Mouse (Mus musculus) bone marrow, adult 2 months (tissue): ENCODE measurements around the gene Nr2c1. TPM values are rescaled to one million over a fixed set of nuclear protein-coding genes. Genes with fewer than 3 reads are reported as not detected.

Source experiments
- H3K27ac ChIP-seq: fragments of 200-500 bp; 2 replicates; pipeline ENCODE4 v1.5.1; 2012; ENCODE audit warnings: low read depth, mild to moderate bottlenecking, control low read depth, inconsistent platforms, low read length; ENCODE audit not compliant: control insufficient read depth, poor library complexity, insufficient read depth
- H3K4me1 ChIP-seq: fragments of 200-500 bp; 2 replicates; pipeline ENCODE4 v1.6.1; 2011; ENCODE audit warnings: low read length; ENCODE audit not compliant: control insufficient read depth, insufficient read depth
- H3K4me3 ChIP-seq: fragments of 200-500 bp; replicated peaks from 2 replicates; pipeline ENCODE3; 2011; ENCODE audit warnings: mild to moderate bottlenecking, low read depth, low read length, control low read depth; ENCODE audit not compliant: control insufficient read depth
- CTCF ChIP-seq: fragments of 200-500 bp; IDR thresholded peaks from 2 replicates; pipeline ENCODE4 v1.5.1; 2011; ENCODE audit warnings: low read length, control low read depth; ENCODE audit not compliant: control insufficient read depth, insufficient read depth
- POLR2A ChIP-seq: fragments of 200-500 bp; IDR thresholded peaks from 2 replicates; pipeline ENCODE4 v1.6.1; 2011; ENCODE audit warnings: low read depth, mild to moderate bottlenecking, control low read depth, low read length, borderline replicate concordance; ENCODE audit not compliant: control insufficient read depth
- WGBS: fragments of 180-500 bp; shearing (Covaris S2); methylation state at CpG from one replicate; pipeline ENCODE4 v1.1.7; 2018; 5-methylcytosine and 5-hydroxymethylcytosine counted together
- polyA plus RNA-seq: library from polyadenylated mRNA; stranded (reverse); fragments of >200 nt; gene quantifications from 2 replicates; pipeline ENCODE4 v1.2.4, GENCODE M21; 2011; ENCODE audit warnings: low replicate concordance; ENCODE audit not compliant: missing spikeins, insufficient read depth, insufficient read length

Gene Nr2c1
- polyA plus RNA-seq, 1 experiment: 4.2 TPM

DNA sequence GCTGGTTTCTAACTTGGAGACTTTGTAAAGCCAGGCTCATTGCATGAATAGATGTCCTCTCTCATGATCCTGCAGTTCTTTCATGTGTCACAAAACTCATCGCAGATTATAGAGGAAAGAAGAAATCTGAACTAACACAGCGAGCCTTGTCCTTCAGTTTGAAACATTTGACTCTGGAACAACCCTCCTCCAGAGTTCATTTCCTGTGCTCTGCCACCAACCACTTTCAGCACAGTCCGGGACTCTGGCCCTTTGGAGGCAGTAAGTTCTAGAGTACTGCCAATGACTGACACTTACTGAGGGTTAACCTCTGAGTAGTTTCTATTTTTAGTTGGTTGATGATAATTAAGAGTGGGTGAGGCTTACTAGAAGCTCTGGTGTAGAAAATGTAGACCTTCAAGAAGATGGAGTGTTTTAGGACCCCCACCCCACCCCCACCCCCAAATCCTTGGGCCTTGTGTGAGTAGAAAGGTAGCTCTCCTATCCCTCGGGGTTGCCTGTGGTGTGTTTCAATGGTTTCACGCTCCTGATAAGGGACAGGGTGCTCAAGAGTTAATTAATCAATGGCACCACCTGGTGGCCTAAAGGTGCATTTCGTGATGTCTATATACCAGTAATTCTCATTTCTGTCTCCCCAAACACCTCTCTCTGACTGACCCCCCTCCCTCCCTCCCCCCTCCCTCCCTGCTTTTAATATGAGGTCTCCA, 31.8 kb upstream of the Nr2c1 start:
- H3K4me1 ChIP-seq: no peaks in the 10 kb centered on the region
- 18% methylated on average over 6 of the region's 6 CpGs for WGBS
- H3K27ac ChIP-seq: no peak overlapping the region
- H3K4me3 ChIP-seq: no peak overlapping the region
- TF ChIP-seq POLR2A (no peak), CTCF (peak; percentile 40)

GRCm38 (mm10) chr10:94116781-94117340, 31.0 kb upstream of the Nr2c1 start:
- H3K4me3 ChIP-seq: no peak overlapping the region
- 85% methylated on average over 12 of the region's 12 CpGs for WGBS
- no peak for TF ChIP-seq POLR2A
- TF ChIP-seq CTCF: no peak
- H3K4me1 ChIP-seq: no peaks in the 10 kb centered on the region
- H3K27ac ChIP-seq: no peak overlapping the region

DNA sequence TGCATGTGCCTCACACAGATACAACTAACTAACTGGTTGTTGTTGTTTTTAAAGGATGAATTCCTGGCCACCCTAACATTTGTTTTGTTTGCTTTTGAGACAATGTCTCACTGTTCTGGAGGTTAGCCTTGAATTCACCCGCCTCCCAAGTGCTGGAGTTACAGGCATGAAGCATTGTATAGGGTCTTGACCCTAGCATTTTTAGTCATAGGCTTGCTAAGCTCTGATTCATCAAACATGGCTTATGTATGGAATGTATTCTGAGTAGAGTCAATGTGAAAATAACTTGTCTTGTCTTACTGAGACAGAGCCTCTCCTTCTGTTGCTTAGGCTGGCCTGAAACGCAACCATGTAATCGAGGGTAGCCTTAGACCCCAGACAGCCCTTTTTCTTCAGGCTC, 29.9 kb upstream of the Nr2c1 start:
- Histone ChIP-seq H3K4me3 (no peak overlapping the region), H3K4me1 (no peaks in the 10 kb centered on the region), H3K27ac (no peak overlapping the region)
- TF ChIP-seq POLR2A: no peak
- WGBS: 88% methylated on average over 3 of the region's 3 CpGs

DNA sequence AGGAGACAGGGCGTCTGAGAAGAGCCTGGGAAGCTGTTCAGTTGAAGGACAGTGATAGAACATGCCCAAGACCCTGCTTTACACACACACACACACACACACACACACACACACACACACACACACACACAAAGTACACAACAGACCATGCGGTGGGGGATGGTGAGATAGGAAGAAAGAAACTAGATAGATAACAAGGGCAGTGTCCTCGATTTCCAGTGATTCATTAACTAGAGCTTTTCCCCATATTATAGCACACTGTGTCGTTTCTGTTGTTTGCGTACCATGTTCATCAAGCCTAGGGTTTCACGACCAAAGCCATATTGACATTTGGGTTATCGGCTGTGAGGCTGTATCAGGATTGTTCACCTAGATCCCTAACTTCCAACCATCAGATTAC, 28.8 kb upstream of the Nr2c1 start:
- Histone ChIP-seq H3K27ac (no peak overlapping the region), H3K4me1 (no peaks in the 10 kb centered on the region), H3K4me3 (no peak overlapping the region)
- TF ChIP-seq CTCF (no peak), POLR2A (no peak)
- WGBS: 78% methylated on average over 7 of the region's 7 CpGs

GRCm38 (mm10) chr10:94120676-94121075, 27.1 kb upstream of the Nr2c1 start:
- TF ChIP-seq CTCF (no peak), POLR2A (no peak)
- WGBS: 87% methylated on average over 9 of the region's 9 CpGs
- H3K4me3 ChIP-seq: no peak overlapping the region
- no peaks in the 10 kb centered on the region for H3K4me1 ChIP-seq
- H3K27ac ChIP-seq: no peak overlapping the region

DNA sequence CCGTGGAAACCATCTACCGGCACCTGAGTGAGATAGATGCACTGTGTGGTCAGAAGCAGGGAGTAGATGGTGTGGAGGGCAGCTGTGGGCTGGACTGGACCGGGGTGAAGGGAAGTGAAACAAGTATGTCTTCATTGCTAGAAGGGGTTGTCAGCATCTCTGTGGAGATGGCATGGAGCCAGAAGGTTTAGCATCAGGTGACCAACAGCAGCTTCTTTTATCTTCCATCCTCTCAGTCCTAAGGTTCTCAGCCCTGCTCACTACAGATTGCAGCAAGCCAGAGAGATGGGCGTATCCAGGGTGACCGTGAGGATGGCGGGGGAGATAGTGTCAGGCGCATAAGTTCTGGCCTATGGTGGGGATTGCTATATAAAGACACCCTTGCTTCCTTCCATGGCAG, 25.2 kb upstream of the Nr2c1 start:
- WGBS: 53% methylated on average over 7 of the region's 7 CpGs
- no peak for TF ChIP-seq CTCF
- TF ChIP-seq POLR2A: no peak
- no peak overlapping the region for H3K27ac ChIP-seq
- no peak overlapping the region for H3K4me3 ChIP-seq
- H3K4me1 ChIP-seq: no peaks in the 10 kb centered on the region

GRCm38 (mm10) chr10:94123581-94123980, 24.2 kb upstream of the Nr2c1 start:
- TF ChIP-seq CTCF (no peak), POLR2A (no peak)
- 61% methylated on average over 5 of the region's 5 CpGs for WGBS
- Histone ChIP-seq H3K27ac (no peak overlapping the region), H3K4me1 (no peaks in the 10 kb centered on the region), H3K4me3 (no peak overlapping the region)

DNA sequence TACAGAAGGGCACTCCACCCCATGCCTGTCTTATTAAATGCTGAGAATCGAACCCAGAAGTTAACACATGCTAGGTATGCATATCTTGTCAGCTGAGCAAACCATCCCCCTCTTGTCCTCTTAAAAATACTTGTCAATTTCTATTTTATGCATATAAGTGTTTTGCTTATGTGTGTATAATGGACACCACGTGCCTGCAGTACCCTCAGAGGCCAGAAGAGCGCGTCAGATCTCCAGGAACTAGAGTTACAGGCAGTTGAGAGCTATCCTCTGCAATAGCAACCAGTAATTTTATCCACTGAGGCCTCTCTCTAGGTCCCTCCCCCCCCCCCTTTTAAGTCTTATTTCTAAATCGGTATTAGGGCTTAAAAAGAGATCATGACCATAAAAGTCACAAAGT, 23.4 kb upstream of the Nr2c1 start:
- no peak overlapping the region for H3K4me3 ChIP-seq
- no peak overlapping the region for H3K27ac ChIP-seq
- WGBS: 76% methylated on average over 5 of the region's 5 CpGs
- TF ChIP-seq CTCF (0 out of 2 replicates have a peak, but pooled peaks have one; percentile 41), POLR2A (no peak)
- no peaks in the 10 kb centered on the region for H3K4me1 ChIP-seq
